Mouse (Mus musculus) natural killer cell, adult 2 months (primary cell): ENCODE data around the gene Plek.
A peak's percentile ranks its signal among the peaks of the same experiment; 100 is the strongest.

ENCODE experiments used
- DNase-seq, 2 experiments: peaks; one replicate each; pipeline ENCODE4 v3.0.0; 2022; ENCODE audit warnings: low spot score in 2 of 2

Plek gene

DNA sequence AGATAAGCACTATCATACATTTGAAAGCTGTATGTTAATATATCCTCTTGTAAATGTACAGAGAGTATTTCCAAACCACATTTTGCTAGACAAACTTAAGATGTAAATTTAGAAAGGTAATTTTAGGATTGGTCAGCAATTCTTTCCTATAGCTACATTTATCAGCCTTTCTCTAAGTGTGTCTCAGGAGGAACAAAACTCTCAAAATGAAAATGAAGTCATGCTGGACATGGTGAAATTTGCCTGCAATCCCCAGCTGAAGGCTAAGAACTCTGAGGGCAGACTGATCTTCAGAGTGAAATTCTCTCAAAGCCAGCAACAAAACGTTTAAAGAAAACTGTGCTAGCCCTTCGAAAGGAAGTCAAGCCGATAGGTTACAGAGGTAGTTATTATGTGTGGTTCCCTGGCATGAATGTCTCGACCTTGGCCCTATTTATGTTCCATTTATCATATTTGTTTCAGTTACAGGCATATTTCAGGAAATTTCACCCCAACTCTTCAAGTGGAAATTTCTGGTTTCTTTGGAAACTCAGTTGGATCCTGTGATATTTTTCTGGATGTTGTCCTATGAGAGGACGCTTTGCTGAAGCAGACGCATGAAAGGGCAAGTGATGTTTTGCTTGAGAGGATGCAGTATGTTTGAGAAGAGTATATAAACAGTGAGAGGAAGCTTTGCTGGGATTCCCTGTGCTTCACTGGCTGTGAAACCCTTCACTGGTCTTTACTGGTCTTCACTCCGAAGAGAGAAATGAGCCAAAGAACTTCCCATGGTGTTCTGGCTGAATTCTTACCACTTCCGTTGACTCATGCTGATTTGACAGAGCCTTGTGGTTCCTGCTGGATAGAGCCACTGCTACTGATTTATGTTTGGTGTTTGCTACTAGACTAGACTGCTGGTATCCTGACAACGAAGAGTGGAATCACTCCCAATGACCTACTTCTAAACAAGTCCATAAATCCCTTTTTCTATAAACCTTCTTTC is 51.5 kb downstream of the Plek start:
- DNase-seq: peak; percentile 27 to 53

DNA sequence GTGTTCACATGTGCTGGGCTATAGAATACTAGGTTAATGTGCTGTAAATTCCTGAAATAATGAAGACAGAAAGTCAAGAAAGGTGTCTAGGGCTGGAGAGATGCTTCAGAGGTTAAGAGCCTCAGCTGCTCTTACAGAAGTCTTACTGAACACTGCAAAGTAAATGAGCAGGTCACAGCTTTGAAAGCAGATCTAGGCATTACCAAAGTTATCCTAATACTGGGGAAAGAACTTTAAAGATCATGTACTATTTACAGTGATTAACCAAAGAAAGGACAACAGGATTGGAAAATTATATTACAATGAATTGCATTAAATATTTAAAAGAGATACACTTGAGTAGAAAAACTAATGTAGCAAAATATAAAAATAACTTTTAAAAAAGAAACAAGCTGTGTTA is 52.2 kb downstream of the Plek start:
- no peak for DNase-seq

DNA sequence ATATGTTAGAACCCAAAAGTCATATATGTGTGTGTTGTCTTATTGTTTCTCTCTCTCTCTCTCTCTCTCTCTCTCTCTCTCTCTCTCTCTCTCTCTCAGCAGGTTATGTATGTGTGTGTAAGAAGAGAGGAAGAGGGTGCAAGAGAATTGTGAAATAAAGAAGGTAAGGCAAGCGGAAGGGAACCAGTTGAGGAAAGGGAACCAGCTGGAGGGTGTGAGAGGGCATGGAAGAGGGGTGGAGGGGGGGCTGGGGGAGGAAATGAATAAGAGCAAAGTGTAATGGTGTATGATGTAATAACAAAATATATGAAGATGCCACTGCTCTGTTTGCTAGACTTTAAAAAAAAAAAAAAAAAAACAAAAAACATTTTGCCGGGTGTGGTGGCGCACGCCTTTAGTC is 52.8 kb downstream of the Plek start:
- no peak for DNase-seq

DNA sequence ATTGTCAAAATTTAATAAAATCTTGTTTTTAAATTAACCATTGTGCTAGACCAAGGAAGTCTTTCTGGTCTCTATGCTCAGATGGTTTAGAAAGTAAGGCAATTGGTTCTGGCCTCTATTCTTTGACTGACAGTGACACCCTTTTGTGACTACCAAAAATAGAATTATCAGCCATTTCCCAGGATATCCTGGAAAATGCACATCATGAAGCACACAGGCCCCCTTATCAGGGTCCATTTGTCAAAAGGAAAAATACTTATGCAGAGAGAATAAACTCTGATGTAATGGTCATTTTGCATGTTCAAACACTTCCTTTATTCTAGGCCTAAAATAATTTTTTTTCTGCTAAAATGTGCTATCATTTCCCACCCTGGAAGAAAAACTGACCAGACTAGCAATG is 54.7 kb downstream of the Plek start:
- DNase-seq: no peak

DNA sequence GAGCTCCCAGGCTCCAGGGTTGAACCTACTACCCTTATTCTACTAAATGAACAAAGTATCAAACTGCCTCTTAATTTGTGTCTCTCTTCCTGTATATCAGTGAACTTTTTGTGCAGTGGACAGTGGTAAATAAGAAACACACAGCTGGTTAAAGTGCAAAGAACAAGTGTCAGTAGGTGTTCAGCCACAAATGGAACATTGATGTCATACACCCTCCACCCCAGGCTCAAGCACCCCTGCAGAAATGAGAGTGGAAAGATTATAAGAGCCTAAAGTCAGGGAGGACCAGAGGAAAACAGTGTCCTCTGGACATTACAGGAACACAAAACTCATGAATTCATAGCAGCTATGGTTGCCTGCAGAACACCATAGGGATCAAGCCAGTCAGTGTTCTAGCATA is 55.4 kb downstream of the Plek start:
- DNase-seq: peak; percentile 29 to 66

DNA sequence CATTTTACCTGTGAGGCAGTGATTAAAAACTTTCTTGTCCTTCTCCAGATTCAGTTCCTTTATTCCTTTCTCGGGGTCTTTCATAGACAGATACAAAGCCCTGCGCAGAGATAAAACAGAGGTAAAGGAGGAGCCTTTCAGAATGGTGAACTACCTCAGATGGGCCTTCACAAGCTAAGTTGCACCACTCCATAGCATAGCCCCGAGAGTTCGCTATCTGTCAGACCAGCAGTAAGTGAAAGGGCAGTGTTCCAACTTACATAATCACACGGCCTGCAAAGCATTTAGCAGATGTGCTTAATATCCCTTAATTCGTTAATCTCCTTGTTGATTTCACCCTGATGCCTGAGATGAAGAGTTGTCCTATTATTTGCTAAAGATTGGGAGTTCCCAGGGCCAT is 59.3 kb downstream of the Plek start:
- DNase-seq: no peak

DNA sequence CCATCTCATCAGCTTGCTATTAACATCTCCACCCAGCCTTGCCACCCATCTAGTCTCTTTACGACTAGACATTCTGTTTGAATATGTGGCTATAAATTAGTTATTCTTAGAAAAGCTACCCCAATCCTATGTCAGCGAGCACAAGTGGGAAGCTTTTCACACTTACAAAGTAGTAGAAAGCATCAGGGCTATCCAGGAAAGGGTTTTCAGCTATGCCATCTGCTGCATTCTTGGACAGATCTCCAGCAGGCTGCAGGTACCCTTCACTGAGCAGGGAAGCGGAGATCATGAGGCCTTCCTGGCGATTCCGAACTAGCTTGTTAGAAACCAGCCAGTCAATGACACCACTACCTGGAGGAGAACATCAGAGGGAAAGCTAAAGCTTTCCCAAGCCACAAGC is 62.3 kb downstream of the Plek start:
- DNase-seq: no peak

DNA sequence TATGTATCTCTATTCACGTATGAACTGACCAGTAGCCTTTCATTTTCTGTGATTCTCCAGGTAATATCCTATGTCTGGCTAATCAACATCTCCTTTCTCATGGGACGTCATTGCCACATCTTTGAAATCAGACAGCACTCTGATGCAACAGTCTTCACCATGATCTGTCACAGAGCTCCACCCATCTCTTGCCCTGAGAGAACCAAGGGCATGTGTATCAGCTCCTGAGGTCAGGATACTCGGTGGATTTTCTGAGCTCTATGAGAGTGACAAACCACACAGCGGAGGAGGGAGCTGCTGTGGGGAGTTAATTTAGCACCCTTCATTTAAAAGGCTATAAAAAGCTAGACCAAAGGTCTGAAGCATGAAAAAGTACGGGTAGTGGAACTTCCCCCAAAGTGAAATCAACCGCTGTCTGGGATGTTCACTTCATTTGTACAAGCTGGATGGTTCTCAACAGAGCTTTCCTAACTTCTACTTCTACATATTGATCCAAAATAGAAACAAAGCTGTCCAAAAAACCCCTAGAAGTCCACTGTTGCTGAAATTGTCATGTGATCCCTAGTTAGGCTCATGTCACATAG is 64.3 kb downstream of the Plek start:
- DNase-seq: peak; percentile 71 to 87

DNA sequence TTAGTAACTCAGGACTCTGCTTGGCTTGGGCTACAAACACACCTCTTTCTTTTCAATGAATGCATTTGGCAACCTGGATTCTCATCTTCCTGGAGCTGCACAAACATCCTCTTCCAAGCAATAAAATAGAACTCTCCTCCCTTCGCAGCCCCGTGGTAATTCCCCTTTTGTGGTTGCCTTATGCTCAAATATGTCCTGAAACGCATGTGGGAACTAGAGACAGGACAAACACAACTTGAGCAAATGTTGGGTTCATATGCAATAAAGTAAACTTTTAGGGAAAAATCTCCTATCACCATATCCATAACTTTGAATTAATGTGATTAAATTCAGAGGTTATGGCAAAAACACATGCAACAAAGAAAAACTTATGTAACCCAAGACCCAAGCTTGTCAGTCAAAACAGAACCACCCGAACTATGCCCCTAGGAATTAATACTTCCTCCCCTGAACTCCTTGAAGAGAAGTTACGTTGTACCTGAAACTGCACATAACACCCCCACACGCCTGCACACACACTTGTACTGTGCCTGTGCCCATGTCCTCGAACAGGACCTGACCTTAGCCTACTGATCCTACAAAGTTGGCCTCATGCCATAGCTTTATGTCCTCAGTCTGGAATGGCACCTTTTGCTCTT is 65.5 kb downstream of the Plek start:
- DNase-seq: no peak

DNA sequence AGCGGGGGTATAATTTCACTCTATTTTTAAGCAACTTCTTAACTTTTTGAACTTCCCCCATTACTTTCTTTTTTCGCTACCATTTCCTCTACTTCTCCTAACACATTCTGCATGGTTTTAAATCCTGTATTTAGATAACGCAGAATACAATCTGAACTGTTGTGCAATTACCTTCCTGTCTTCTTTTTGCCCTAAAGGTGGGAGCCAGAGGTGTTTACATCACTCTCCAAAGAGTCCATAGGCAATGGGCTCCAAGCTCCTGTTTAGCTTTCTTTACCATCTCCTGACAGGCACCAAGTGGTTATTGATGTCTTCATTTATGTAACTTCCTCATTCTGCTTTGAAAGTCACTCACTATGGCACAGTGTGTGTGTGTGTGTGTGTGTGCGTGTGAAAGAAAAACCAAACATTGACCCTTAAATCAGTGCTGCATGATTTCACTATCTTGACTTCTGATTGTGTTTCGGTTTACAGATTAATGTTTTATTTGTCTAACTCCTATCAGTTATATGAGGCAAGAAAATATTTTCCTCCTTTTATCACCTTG is 73.9 kb downstream of the Plek start:
- peak in 1 of 2 experiments; percentile 35 for DNase-seq

DNA sequence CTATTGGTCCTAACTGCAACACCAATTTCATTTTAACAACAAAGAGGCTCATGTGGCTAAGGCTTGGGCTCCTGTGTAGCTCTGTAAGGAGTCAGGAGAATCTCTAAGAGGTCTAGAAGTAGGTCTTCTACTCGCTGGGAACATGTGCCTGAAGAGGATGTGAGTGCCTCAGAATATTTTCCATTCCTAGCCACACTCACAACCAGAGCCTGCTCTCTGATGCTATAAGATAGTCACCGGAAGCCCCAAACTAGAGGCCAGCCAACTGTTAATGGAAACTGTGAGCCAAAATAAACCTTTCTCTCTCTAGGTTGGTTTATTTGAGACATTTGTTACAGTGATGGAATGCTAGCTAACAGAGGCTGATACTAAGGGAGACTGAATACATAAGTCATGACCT is 74.6 kb downstream of the Plek start:
- peak; percentile 18 to 36 for DNase-seq

DNA sequence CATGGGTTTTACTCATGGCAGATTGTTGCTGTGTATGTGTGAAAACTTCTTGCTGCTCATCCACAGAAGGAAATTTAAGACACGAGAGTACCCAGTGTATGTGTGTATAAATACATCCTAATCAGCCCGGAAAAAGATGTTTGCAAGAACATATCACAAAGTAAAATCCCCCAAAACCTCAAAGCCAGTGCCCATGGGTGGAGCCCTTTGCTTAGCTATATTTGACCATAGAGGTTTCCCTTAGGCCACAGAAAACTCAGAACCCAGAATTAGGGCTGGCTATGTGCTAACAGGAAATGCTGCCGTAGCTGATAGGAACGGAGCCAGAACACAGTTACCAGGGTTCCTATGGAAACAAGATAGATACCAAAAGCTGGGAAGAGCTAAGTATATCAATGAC is 75.2 kb downstream of the Plek start:
- DNase-seq: peak; percentile 45 to 66

DNA sequence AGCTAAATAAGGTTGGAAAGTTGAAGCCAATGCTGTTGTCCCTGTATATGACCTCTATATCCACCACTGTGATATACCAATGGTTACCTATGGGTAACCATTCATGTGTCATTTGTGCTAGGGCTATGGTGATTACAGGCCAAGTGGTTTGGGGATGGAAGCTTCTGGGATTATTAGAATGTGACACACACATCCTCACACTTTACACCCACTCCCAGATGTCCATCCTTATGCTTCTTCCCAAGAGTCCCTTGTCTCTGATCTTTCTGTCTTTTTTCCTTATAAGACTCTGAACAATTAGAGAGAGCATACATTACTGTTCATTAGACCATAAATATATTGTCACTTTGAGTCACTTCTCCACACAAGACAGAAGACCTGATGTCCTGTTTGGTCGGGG is 79.1 kb downstream of the Plek start:
- DNase-seq: no peak

DNA sequence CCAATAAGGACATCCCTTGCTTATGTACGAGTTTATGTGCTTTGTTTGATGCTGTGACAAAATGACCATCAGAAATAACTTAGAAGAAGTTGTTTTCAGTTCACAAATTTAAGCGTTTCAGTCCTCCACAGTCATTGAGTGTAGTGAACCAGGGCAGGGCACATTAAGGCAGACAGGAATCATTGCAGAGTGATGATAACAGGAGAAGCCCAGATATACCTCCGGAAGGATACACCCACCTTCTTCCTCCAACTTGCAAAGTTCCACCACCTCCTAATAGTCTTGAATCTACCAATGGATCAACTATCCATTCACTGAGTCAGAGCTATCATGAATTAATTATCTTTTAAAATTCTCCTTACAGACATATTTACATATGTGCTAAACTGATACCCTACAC is 80.2 kb downstream of the Plek start:
- no peak for DNase-seq

DNA sequence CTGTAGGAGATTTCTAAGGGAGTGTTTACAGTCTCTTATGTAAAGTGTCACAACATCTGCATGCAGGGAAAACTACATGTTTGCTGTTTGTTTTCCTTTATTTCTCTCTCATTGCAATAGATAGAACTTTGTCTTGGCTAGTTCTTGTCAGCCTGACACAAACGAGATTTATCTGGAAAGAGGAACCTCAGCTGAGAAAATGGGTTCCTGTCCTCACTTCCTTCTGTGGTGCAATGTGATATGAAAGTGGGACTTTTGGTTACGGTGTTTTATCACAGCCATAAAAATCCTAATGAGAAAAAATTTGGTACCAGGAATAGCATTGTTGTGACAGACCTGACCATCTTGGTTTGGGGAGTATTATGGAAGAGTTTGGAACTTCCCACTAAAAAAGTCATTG is 82.5 kb downstream of the Plek start:
- DNase-seq: no peak

DNA sequence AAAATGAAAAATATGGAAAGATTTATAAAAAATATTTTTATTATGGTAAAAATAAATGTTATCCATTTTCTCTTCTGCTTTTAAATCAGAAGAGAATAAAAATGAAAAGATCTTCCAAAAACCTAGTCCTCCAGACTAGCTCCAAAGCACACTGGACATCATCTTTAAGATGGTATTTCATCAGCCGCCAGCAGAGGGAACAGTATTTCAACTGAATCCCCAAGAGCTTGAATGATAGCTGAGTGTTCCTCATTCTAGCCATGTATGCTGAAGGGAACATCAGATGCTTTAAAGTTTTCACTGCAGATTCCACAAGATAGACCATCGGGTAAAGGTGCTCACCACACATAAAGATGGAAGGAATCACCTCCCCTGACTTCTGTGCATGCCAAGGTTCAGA is 84.4 kb downstream of the Plek start:
- peak; percentile 30 to 45 for DNase-seq

DNA sequence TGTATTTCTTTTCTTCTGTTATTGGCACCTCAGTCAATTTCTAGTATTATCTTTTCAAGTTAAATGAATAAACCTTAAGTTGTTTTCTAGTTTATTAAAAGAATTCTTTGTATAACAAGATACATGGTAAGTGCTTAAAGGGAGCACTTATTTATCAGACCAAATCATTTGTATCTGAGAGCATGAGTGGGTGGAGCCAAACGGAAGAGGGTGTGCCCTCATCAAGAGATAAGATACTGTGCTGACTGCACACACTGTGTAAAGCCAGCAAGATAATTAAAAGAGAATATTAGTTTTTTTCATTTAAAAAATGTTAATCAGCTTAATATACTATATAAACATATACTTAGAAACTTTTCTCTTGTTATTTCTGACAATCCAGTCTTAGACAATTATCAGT is 93.7 kb downstream of the Plek start:
- DNase-seq: no peak

DNA sequence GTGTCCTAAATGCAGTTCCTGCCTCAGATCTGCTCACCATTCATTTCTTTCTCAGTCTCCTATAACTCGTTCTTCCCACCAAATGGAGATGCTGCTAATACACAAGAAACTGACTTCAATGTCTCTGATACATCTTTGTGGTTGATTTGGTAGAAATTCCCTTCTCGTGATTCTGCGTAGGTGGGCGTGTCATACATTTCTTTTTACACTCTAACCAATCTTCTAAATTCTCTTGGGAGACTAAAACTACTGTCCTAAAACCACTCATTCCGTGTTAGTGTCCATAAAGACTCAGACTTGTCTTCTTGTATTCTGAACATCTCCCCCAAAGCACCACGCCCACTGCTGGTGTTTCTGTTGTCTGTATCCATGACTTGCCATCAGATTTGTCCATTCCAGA is 95.2 kb downstream of the Plek start:
- DNase-seq: no peak

DNA sequence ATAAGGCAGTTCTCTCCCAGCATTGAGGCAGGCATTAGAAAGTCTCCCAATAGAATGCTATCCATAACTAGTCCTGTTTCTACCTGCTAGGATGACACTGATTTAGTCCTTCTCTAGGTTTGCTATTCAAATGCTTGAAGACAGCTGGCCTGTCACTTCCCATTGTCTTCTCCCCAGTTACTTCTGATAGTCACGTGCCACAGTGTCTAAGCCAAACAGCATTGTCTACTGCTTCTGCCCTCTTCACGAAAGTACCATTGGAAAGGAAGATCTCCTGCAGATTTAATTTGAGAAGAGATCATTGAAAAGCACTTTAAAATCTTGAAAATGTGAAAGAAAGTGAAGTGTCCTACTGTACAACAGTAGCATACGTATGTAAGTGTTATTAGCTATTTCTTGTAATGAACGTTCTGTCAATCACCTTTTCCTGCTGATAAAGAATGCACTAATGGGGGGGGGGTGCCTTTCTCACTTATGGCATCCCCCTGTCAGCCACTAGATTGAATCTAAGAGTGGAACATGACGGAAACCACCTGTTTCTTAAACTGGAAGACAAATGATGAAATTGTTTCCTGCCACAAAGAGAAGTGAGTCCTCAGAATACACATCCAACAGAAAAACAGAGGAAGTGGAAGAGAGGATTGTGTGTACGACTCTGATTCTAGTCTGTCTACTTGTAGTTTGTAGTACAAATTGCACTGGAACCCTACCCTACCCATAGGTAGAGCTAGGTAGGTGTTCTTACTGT is 95.9 kb downstream of the Plek start:
- no peak for DNase-seq

DNA sequence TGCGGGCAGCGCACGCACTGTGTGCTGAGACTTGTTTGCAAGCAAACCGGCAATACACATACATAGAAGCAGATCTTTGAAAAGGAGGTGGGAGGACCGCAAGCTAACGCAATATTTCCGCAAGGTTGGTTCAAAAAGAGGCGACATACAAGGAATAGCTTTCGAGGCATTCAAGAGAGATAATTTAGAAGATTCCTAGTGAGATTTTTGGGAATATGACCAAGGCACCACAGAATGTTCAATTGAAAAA is 100.5 kb downstream of the Plek start:
- no peak for DNase-seq

DNA sequence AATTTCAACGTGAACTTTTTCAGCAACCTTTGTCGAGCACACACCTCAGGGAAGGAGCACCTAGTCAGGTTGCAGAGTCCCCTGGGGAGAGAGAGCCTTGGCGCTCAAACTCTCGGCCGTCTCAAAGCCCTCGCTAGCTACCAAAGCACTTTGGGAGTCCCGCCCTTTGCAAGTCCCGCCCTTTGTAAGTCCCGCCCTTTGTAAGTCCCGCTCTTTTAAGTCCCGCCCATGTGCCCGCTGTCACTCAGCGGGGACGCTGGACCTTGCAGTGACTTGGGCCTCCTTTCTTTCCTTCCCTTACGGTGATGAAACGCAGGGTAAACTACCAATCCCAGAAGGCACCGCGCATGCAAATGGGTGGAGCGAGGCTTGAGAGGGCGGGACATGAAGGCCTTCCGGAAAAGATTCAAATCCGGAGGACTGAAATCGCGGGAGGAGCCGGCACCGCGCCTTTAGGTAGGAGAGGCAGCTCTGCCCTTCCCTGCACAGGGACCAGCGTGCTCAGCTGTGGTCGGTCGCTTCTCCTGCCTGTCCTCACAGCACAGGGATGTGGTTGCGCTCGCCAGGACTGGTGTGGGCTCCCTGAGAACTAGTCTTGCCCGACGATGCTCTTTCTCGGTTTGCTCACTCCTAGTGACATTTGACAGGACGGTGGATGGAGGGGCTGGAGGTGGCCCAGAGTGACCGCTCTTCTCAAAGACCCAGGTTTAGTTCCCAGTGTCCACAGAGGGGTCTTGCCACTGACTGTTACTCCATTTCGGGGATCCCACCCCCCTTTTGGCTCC is 101.0 kb downstream of the Plek start, which contains the start of gene Fbxo48:
TSS of gene Fbxo48 (plus strand) at position 400 of the 785 bp plus-strand sequence.
- DNase-seq: peak; percentile 95 to 96
